Mouse (Mus musculus) bone marrow macrophage, adult 2 months (primary cell): ENCODE measurements at regions not wholly inside any gene's neighbourhood (a gene's known extent, or its start where the extent isn't known, plus 50 kb on each side); places are given as distances from the start of the nearest gene placed in this dataset.

Experiments
- CTCF ChIP-seq: IDR thresholded peaks from 2 replicates; pipeline ENCODE4 v1.5.1; 2012; ENCODE audit warnings: low read depth, mild to moderate bottlenecking, low read length, moderate library complexity
- POLR2A ChIP-seq: IDR thresholded peaks from 2 replicates; pipeline ENCODE4 v1.6.1; 2012; ENCODE audit warnings: mild to moderate bottlenecking, low read depth, low read length, borderline replicate concordance

DNA sequence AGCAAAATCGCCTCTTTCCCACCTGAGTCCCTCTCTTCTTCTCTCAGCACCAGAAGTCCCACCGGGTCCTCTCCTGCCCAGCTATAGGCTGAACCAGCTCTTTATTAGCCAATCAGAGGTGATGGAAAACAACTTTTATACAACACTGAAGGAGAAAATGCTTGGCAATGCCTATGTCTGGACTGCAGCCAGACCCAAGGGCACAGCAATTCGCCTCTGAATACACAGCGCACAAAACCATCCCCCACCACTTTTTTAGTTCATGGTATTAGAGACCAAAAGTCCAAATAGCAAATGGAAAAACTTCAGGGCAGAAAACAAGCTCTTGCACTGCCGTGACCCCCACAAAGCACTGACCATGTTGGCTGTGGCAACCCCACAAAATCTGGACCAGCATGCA lies 57.8 kb upstream of the Egln3 start:
- TF ChIP-seq CTCF (no peak), POLR2A (no peak)
